Mouse (Mus musculus) MEL (cell line): Measurements from ENCODE around the gene Tmc1. TPM values are rescaled to one million over a fixed set of nuclear protein-coding genes. Genes with fewer than 3 reads are reported as not detected.
A peak's percentile ranks its signal among the peaks of the same experiment; 100 is the strongest.

ENCODE experiments used
- DNase-seq: peaks from one replicate; pipeline ENCODE4 v3.0.0; 2011; ENCODE audit warnings: low read depth, low spot score
- H3K27ac ChIP-seq: 2 replicates; pipeline ENCODE4 v1.5.1; 2012; ENCODE audit warnings: low read depth, mild to moderate bottlenecking, control low read depth, low read length, moderate library complexity; ENCODE audit not compliant: control insufficient read depth
- H3K27me3 ChIP-seq, 2 experiments: fragments of 150-350 bp in 1 of 2; sonication (generic) in 1 of 2; 2 replicates each; pipeline ENCODE4 v1.6.1; 2012; ENCODE audit warnings: low read length in 2 of 2, mild to moderate bottlenecking in 2 of 2, improper control_type of control experiment in 1 of 2, moderate library complexity in 1 of 2; ENCODE audit not compliant: insufficient read depth in 2 of 2, control insufficient read depth in 1 of 2
- H3K36me3 ChIP-seq, 2 experiments: 2 replicates each; pipeline ENCODE4 v1.6.1; 2012 to 2014; ENCODE audit warnings: low read length in 2 of 2, improper control_type of control experiment in 1 of 2, inconsistent platforms in 1 of 2, mild to moderate bottlenecking in 1 of 2; ENCODE audit not compliant: insufficient read depth in 2 of 2, control insufficient read depth in 1 of 2
- H3K4me1 ChIP-seq, 2 experiments: fragments of 150-350 bp in 1 of 2; sonication (generic) in 1 of 2; 2 replicates each; pipeline ENCODE4 v1.6.1; 2012; ENCODE audit warnings: low read length in 2 of 2, improper control_type of control experiment in 1 of 2, mild to moderate bottlenecking in 1 of 2; ENCODE audit not compliant: insufficient read depth in 2 of 2, control insufficient read depth in 1 of 2
- H3K4me3 ChIP-seq, 2 experiments: fragments of 150-350 bp in 1 of 2; sonication (generic) in 1 of 2; 2 replicates each; pipeline ENCODE4 v1.5.1; 2012; ENCODE audit warnings: low read depth in 2 of 2, low read length in 2 of 2, mild to moderate bottlenecking in 2 of 2, moderate library complexity in 2 of 2, control low read depth in 1 of 2, improper control_type of control experiment in 1 of 2; ENCODE audit not compliant: control insufficient read depth in 1 of 2, insufficient read depth in 1 of 2
- H3K79me2 ChIP-seq: 2 replicates; pipeline ENCODE4 v1.6.1; 2012; ENCODE audit warnings: mild to moderate bottlenecking, low read length, moderate library complexity; ENCODE audit not compliant: control insufficient read depth, poor library complexity, insufficient read depth
- H3K9ac ChIP-seq: 2 replicates; pipeline ENCODE4 v1.6.1; 2012; ENCODE audit warnings: low read depth, mild to moderate bottlenecking, control low read depth, low read length, moderate library complexity; ENCODE audit not compliant: control insufficient read depth, poor library complexity, severe bottlenecking
- H3K9me3 ChIP-seq: fragments of 150-350 bp; sonication (generic); replicated peaks from 2 replicates; pipeline ENCODE4 v1.6.1; 2012; ENCODE audit warnings: mild to moderate bottlenecking, low read length, improper control_type of control experiment, moderate library complexity; ENCODE audit not compliant: insufficient read depth
- BHLHE40 ChIP-seq: IDR thresholded peaks from 2 replicates; pipeline ENCODE4 v1.6.1; 2012; ENCODE audit warnings: low read depth, mild to moderate bottlenecking, inconsistent platforms, low read length, improper control_type of control experiment, borderline replicate concordance
- E2F4 ChIP-seq: IDR thresholded peaks from 2 replicates; pipeline ENCODE4 v1.6.1; 2011; ENCODE audit warnings: low read depth, low read length, improper control_type of control experiment, borderline replicate concordance
- ELF1 ChIP-seq: IDR thresholded peaks from 2 replicates; pipeline ENCODE4 v1.6.1; 2014; ENCODE audit warnings: low read depth, mild to moderate bottlenecking, inconsistent platforms, low read length, improper control_type of control experiment, moderate library complexity
- GABPA ChIP-seq: IDR thresholded peaks from 2 replicates; pipeline ENCODE4 v1.6.1; 2012; ENCODE audit warnings: low read depth, mild to moderate bottlenecking, inconsistent platforms, low read length, improper control_type of control experiment, moderate library complexity
- GATA1 ChIP-seq: IDR thresholded peaks from 2 replicates; pipeline ENCODE4 v1.6.1; 2011; ENCODE audit warnings: low read depth, low read length, improper control_type of control experiment
- JUND ChIP-seq: IDR thresholded peaks from 2 replicates; pipeline ENCODE4 v1.6.1; 2011; ENCODE audit warnings: low read depth, mild to moderate bottlenecking, improper control_type of control experiment, low read length
- KAT2A ChIP-seq: conservative IDR thresholded peaks from 2 replicates; pipeline ENCODE4 v1.6.1; 2012; ENCODE audit warnings: low read depth, low read length, improper control_type of control experiment, inconsistent platforms
- MEF2A ChIP-seq: IDR thresholded peaks from 2 replicates; pipeline ENCODE4 v1.6.1; 2014; ENCODE audit warnings: low read depth, mild to moderate bottlenecking, inconsistent platforms, low read length, improper control_type of control experiment; ENCODE audit not compliant: poor library complexity, insufficient replicate concordance, severe bottlenecking; ENCODE audit errors: extremely low read depth
- MXI1 ChIP-seq: IDR thresholded peaks from 2 replicates; pipeline ENCODE4 v1.6.1; 2011; ENCODE audit warnings: mild to moderate bottlenecking, low read depth, low read length, improper control_type of control experiment
- MYC ChIP-seq: IDR thresholded peaks from 2 replicates; pipeline ENCODE4 v1.6.1; 2011; ENCODE audit warnings: low read depth, mild to moderate bottlenecking, low read length, improper control_type of control experiment, moderate library complexity
- NELFE ChIP-seq: IDR thresholded peaks from 2 replicates; pipeline ENCODE4 v1.6.1; 2011; ENCODE audit warnings: low read depth, low read length, improper control_type of control experiment
- POLR2AphosphoS2 ChIP-seq: IDR thresholded peaks from 2 replicates; pipeline ENCODE4 v1.6.1; 2011; ENCODE audit warnings: low read length, improper control_type of control experiment
- RCOR1 ChIP-seq: IDR thresholded peaks from 2 replicates; pipeline ENCODE4 v1.6.1; 2012; ENCODE audit warnings: low read depth, mild to moderate bottlenecking, inconsistent platforms, low read length, improper control_type of control experiment
- SIN3A ChIP-seq: IDR thresholded peaks from 2 replicates; pipeline ENCODE4 v1.6.1; 2012; ENCODE audit warnings: low read length, improper control_type of control experiment, inconsistent platforms
- TCF12 ChIP-seq: IDR thresholded peaks from 2 replicates; pipeline ENCODE4 v1.6.1; 2014; ENCODE audit warnings: low read depth, mild to moderate bottlenecking, inconsistent platforms, low read length, improper control_type of control experiment, moderate library complexity
- polyA plus RNA-seq, 2 experiments: library from polyadenylated mRNA; stranded (reverse) in 1 of 2; unstranded in 1 of 2; fragments of >175 nt in 1 of 2; fragments of >200 nt in 1 of 2; gene quantifications; 2 replicates each; pipeline versions ENCODE4 v1.2.1 to v1.2.4; 2012; ENCODE audit warnings: low replicate concordance in 2 of 2, low read depth in 1 of 2; ENCODE audit not compliant: insufficient read length in 2 of 2, insufficient read depth in 1 of 2, missing spikeins in 1 of 2
- total RNA-seq: library from RNA; depleted of rRNA; stranded (reverse); fragments of 300-350 nt; gene quantifications from 2 replicates; pipeline ENCODE4 v1.2.3, GENCODE M21; 2012

The Tmc1 gene
- total and polyA plus RNA-seq, 3 experiments: not detected

GRCm38 (mm10) chr19:20796001-20796400 lies 158.0 kb downstream of the Tmc1 start:
- TF ChIP-seq MEF2A: no peak
- TF ChIP-seq JUND: no peak
- no peak for TF ChIP-seq ELF1
- no peak for TF ChIP-seq GABPA
- TF ChIP-seq NELFE: no peak
- TF ChIP-seq POLR2AphosphoS2: no peak
- no peaks in the 10 kb centered on the region; a peak in 1 of 4 replicates for H3K27me3 ChIP-seq
- no peaks in the 10 kb centered on the region for H3K9me3 ChIP-seq
- peak; percentile 19 for DNase-seq
- no peaks in the 10 kb centered on the region for H3K79me2 ChIP-seq
- no peak overlapping the region for H3K27ac ChIP-seq
- H3K9ac ChIP-seq: no peak overlapping the region
- no peaks in the 10 kb centered on the region for H3K4me1 ChIP-seq
- H3K4me3 ChIP-seq: no peak overlapping the region
- H3K36me3 ChIP-seq: no peaks in the 10 kb centered on the region

- TF ChIP-seq BHLHE40 (no peak), MXI1 (no peak), MYC (no peak), SIN3A (no peak), KAT2A (no peak), NELFE (no peak), JUND (no peak)
- Histone ChIP-seq H3K9ac (no peak overlapping the region), H3K4me1 (no peaks in the 10 kb centered on the region), H3K79me2 (no peaks in the 10 kb centered on the region), H3K36me3 (no peaks in the 10 kb centered on the region), H3K9me3 (no peaks in the 10 kb centered on the region), H3K4me3 (no peak overlapping the region), H3K27me3 (no peaks in the 10 kb centered on the region; a peak in 1 of 4 replicates), H3K27ac (no peak overlapping the region)
- DNase-seq: no peak
These were observed 159.0 kb downstream of the Tmc1 start for GRCm38 (mm10) chr19:20794999-20795398.

GRCm38 (mm10) chr19:20792811-20793210 lies 161.2 kb downstream of the Tmc1 start:
- Histone ChIP-seq H3K36me3 (no peaks in the 10 kb centered on the region), H3K27ac (no peak overlapping the region), H3K4me1 (no peaks in the 10 kb centered on the region)

More at GRCm38 (mm10) chr19:20792811-20793210, 161.2 kb downstream of the Tmc1 start:
- Histone ChIP-seq H3K9ac (no peak overlapping the region), H3K4me3 (no peak overlapping the region), H3K79me2 (no peaks in the 10 kb centered on the region), H3K9me3 (no peaks in the 10 kb centered on the region), H3K27me3 (no peaks in the 10 kb centered on the region; a peak in 1 of 4 replicates)
- no peak for TF ChIP-seq TCF12
- no peak for TF ChIP-seq E2F4
- TF ChIP-seq JUND: no peak
- TF ChIP-seq ELF1: no peak
- no peak for TF ChIP-seq GATA1
- no peak for TF ChIP-seq RCOR1
- DNase-seq: no peak
